7 mouse cellular contexts compared by ENCODE assay signal in the genomic region with DNA sequence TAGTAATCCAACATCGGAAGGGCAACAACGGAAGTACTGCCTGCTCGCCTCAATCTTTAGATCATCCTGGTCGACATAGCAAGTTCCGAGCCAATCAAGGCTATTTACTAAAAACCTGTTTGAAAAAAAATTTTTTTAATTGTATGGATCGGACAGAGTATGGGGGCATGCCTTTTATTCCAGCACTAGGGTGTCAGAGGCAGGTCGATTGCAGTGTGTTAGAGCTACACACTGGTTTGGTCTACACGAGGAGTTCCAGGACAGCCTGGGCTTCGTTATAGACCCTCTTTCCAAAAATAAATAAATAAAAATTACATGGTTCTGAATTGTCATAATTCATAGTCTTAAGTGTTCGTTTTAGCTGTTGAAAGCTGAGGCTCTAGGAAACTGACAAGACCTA. TPM values are rescaled to one million over a fixed set of nuclear protein-coding genes. Genes with fewer than 3 reads are reported as not detected.
A peak's percentile ranks its signal among the peaks of the same experiment; 100 is the strongest.
DNase-seq lines count a peak whose midpoint lies in the region; ATAC-seq lines count a peak whose summit lies in the region.

No protein-coding gene starts in this region.

- 7% methylated on average over 10 of the region's 10 CpGs for WGBS in lung, embryonic 15.5 days
- 6% methylated on average over 10 of the region's 10 CpGs for WGBS in embryonic facial prominence, embryonic 15.5 days
- 8% methylated on average over 10 of the region's 10 CpGs for WGBS in intestine, embryonic 16.5 days
- WGBS in neural tube, embryonic 14.5 days, result 14% methylated on average over 10 of the region's 10 CpGs

- DNase-seq in lung, postnatal 10 days, result no peak
- DNase-seq in left cerebral cortex, adult 8-10 months (ENCODE audit: low spot score in 2 of 2), result no peak
- DNase-seq in left cerebral cortex, adult 11 months (ENCODE audit: low spot score), result no peak

- H3K9me3 ChIP-seq in lung, embryonic 15.5 days, result no peaks in the 10 kb centered on the region
- H3K9me3 ChIP-seq in embryonic facial prominence, embryonic 15.5 days (replicated peaks), result no peaks in the 10 kb centered on the region
- H3K9me3 ChIP-seq in intestine, embryonic 16.5 days (ENCODE audit: control insufficient read depth, low read length), result no peaks in the 10 kb centered on the region
- no peaks in the 10 kb centered on the region for H3K9me3 ChIP-seq in neural tube, embryonic 14.5 days (ENCODE audit: control insufficient read depth, low read length)

- H3K9ac ChIP-seq in lung, embryonic 15.5 days, result peak overlapping the region; percentile 92
- peak overlapping the region; percentile 66 for H3K9ac ChIP-seq in embryonic facial prominence, embryonic 15.5 days
- peak overlapping the region; percentile 91 for H3K9ac ChIP-seq in intestine, embryonic 16.5 days (ENCODE audit: low read depth, low read length)
- peak overlapping the region; percentile 52 for H3K9ac ChIP-seq in neural tube, embryonic 14.5 days (replicated peaks; ENCODE audit: low read depth, low read length)

- H3K4me1 ChIP-seq in lung, embryonic 15.5 days, result peaks cover 16% of the 10 kb centered on the region
- H3K4me1 ChIP-seq in embryonic facial prominence, embryonic 15.5 days, result peaks cover 8% of the 10 kb centered on the region
- H3K4me1 ChIP-seq in intestine, embryonic 16.5 days (ENCODE audit: control insufficient read depth, insufficient read depth, low read length), result peaks cover 7% of the 10 kb centered on the region; the same call in 1 of the 2 replicates
- H3K4me1 ChIP-seq in neural tube, embryonic 14.5 days (ENCODE audit: control insufficient read depth, insufficient read depth, low read length), result peaks cover 8% of the 10 kb centered on the region

- peaks cover 3% of the 10 kb centered on the region; the same call in 1 of the 2 replicates for H3K36me3 ChIP-seq in lung, embryonic 15.5 days
- no peaks in the 10 kb centered on the region for H3K36me3 ChIP-seq in embryonic facial prominence, embryonic 15.5 days
- H3K36me3 ChIP-seq in intestine, embryonic 16.5 days (ENCODE audit: control insufficient read depth, insufficient read depth, low read length), result no peaks in the 10 kb centered on the region
- H3K36me3 ChIP-seq in neural tube, embryonic 14.5 days (ENCODE audit: control insufficient read depth, insufficient read depth, low read length), result no peaks in the 10 kb centered on the region

- no peaks in the 10 kb centered on the region for H3K27me3 ChIP-seq in lung, embryonic 15.5 days
- H3K27me3 ChIP-seq in embryonic facial prominence, embryonic 15.5 days, result no peaks in the 10 kb centered on the region
- no peaks in the 10 kb centered on the region for H3K27me3 ChIP-seq in intestine, embryonic 16.5 days (replicated peaks; ENCODE audit: control insufficient read depth, insufficient read depth, low read length)
- no peaks in the 10 kb centered on the region for H3K27me3 ChIP-seq in neural tube, embryonic 14.5 days (ENCODE audit: control insufficient read depth, insufficient read depth, low read length)

- peak overlapping the region; percentile 76 for H3K4me3 ChIP-seq in lung, embryonic 15.5 days
- H3K4me3 ChIP-seq in embryonic facial prominence, embryonic 15.5 days (replicated peaks), result peak overlapping the region; percentile 78
- peak overlapping the region; percentile 85 for H3K4me3 ChIP-seq in intestine, embryonic 16.5 days (ENCODE audit: low read length)
- peak overlapping the region; percentile 46 for H3K4me3 ChIP-seq in neural tube, embryonic 14.5 days (ENCODE audit: low read depth, low read length)

- H3K27ac ChIP-seq in lung, embryonic 15.5 days, result peak overlapping the region; percentile 100
- H3K27ac ChIP-seq in embryonic facial prominence, embryonic 15.5 days (replicated peaks), result peak overlapping the region; percentile 100
- peak overlapping the region; percentile 100 for H3K27ac ChIP-seq in intestine, embryonic 16.5 days (ENCODE audit: low read length)
- peak overlapping the region; percentile 96 for H3K27ac ChIP-seq in neural tube, embryonic 14.5 days (ENCODE audit: low read depth, low read length)

- no peak for ATAC-seq in lung, embryonic 15.5 days (ENCODE audit: borderline replicate concordance, extremely low read depth, low FRiP score, low TSS enrichment)
- ATAC-seq in embryonic facial prominence, embryonic 15.5 days (ENCODE audit: insufficient number of reproducible peaks, low FRiP score, low TSS enrichment, low read depth), result no peak
- ATAC-seq in intestine, embryonic 16.5 days, result peak; percentile 19
- peak; percentile 38 for ATAC-seq in neural tube, embryonic 14.5 days (ENCODE audit: low read depth)

- peak overlapping the region; percentile 76 for H3K4me2 ChIP-seq in lung, embryonic 15.5 days
- H3K4me2 ChIP-seq in embryonic facial prominence, embryonic 15.5 days (replicated peaks), result peak overlapping the region; percentile 72
- peak overlapping the region; percentile 80 for H3K4me2 ChIP-seq in intestine, embryonic 16.5 days (ENCODE audit: low read depth, low read length)
- H3K4me2 ChIP-seq in neural tube, embryonic 14.5 days (ENCODE audit: low read depth, low read length), result peak overlapping the region; percentile 92

RNA-seq across cellular contexts. Expression of a gene that starts 0.8 kb away (rescaled TPM):
- polyA plus RNA-seq in lung, embryonic 15.5 days (2015; fragmentation: Nextera tagmentation; extraction: Ambion mirVana), result 73.7 and 79.3 TPM in 2 replicates
- polyA plus RNA-seq in embryonic facial prominence, embryonic 15.5 days (2015; fragmentation: Nextera tagmentation; extraction: Ambion mirVana), result 64.2 and 73.2 TPM in 2 replicates
- polyA plus RNA-seq in intestine, embryonic 16.5 days (2015; fragmentation: Nextera tagmentation; extraction: Ambion mirVana), result 48.4 and 59.1 TPM in 2 replicates
- polyA plus RNA-seq in neural tube, embryonic 14.5 days (2014; fragmentation: Nextera tagmentation; extraction: Ambion mirVana), result 30.3 and 32.9 TPM in 2 replicates
- total RNA-seq in left cerebral cortex, adult 8-10 months (2022), result 10 to 100 TPM; 22.0 to 28.6 (median 25.5) TPM

RNA-seq across cellular contexts. Expression of a gene that starts 40.6 kb away (rescaled TPM):
- polyA plus RNA-seq in lung, embryonic 15.5 days (2015; fragmentation: Nextera tagmentation; extraction: Ambion mirVana), result 136 and 144 TPM in 2 replicates
- polyA plus RNA-seq in embryonic facial prominence, embryonic 15.5 days (2015; fragmentation: Nextera tagmentation; extraction: Ambion mirVana), result 124 TPM in 2 replicates
- polyA plus RNA-seq in intestine, embryonic 16.5 days (2015; fragmentation: Nextera tagmentation; extraction: Ambion mirVana), result 121 and 134 TPM in 2 replicates
- polyA plus RNA-seq in neural tube, embryonic 14.5 days (2014; fragmentation: Nextera tagmentation; extraction: Ambion mirVana), result 138 and 155 TPM in 2 replicates
- 100 to 1,000 TPM in 2 of 4 experiments, 10 to 100 TPM in 2; 77.0 to 100 (median 90.0) TPM for total RNA-seq in left cerebral cortex, adult 8-10 months (2022)

Comparison
In these comparisons a context has a peak if more than half of its experiments do, and no peak if none do; other contexts are left out.
1. ATAC-seq: peak in intestine, embryonic 16.5 days (single experiment) and neural tube, embryonic 14.5 days (single experiment); none in lung, embryonic 15.5 days (single experiment) and embryonic facial prominence, embryonic 15.5 days (single experiment).
2. Peak in every context shown above with its lines, with median percentiles within 50 percentile points of each other: H3K27ac ChIP-seq, H3K4me2 ChIP-seq, H3K4me3 ChIP-seq and H3K9ac ChIP-seq.